In genomic region chr13:58588655-58589516, GRCm38 (mm10) we compare ENCODE assay signal across 8 mouse cellular contexts. TPM values are rescaled to one million over a fixed set of nuclear protein-coding genes. Genes with fewer than 3 reads are reported as not detected.
DNase-seq lines count a peak whose midpoint lies in the region; ATAC-seq and TF ChIP-seq lines count a peak whose summit lies in the region.

No protein-coding gene starts in this region.

- peak overlapping the region; percentile 39; the same call in 1 of the 2 replicates for H3K27ac ChIP-seq in heart, embryonic 10.5 days
- no peak overlapping the region for H3K27ac ChIP-seq in hindbrain, postnatal 0 days
- H3K27ac ChIP-seq in liver, embryonic 16.5 days (ENCODE audit: low read length) = no peak overlapping the region
- no peak overlapping the region for H3K27ac ChIP-seq in stomach, embryonic 15.5 days

- intact Hi-C loops in heart, postnatal 36 days (cut with DNase I) = loop anchor here (1.0 to 10.0 kb wide), 2 partner anchors 301 to 404 kb away; no protein-coding TSS in a partner anchor

- no peaks in the 10 kb centered on the region for H3K36me3 ChIP-seq in heart, embryonic 10.5 days
- no peaks in the 10 kb centered on the region for H3K36me3 ChIP-seq in hindbrain, postnatal 0 days (ENCODE audit: insufficient read depth, low read length)
- no peaks in the 10 kb centered on the region for H3K36me3 ChIP-seq in liver, embryonic 16.5 days (ENCODE audit: control insufficient read depth, insufficient read depth)
- H3K36me3 ChIP-seq in stomach, embryonic 15.5 days = no peaks in the 10 kb centered on the region

- no peak overlapping the region for H3K9ac ChIP-seq in hindbrain, postnatal 0 days (replicated peaks; ENCODE audit: low read length)
- H3K9ac ChIP-seq in liver, embryonic 16.5 days (ENCODE audit: low read depth, low read length) = no peak overlapping the region
- H3K9ac ChIP-seq in stomach, embryonic 15.5 days = no peak overlapping the region

- peak overlapping the region; percentile 33 for H3K4me2 ChIP-seq in hindbrain, postnatal 0 days (ENCODE audit: low read depth, low read length)
- 0 out of 2 replicates have a peak overlapping the region, but pooled peaks have one; percentile 18 for H3K4me2 ChIP-seq in liver, embryonic 16.5 days (ENCODE audit: low read depth, low read length)
- H3K4me2 ChIP-seq in stomach, embryonic 15.5 days = peak overlapping the region; percentile 46

- 47% methylated on average over 15 of the region's 15 CpGs for WGBS in heart, embryonic 10.5 days
- 50% methylated on average over 15 of the region's 15 CpGs for WGBS in hindbrain, postnatal 0 days
- 53% methylated on average over 15 of the region's 15 CpGs for WGBS in liver, embryonic 16.5 days (ENCODE audit: insufficient replicate concordance)
- WGBS in stomach, embryonic 15.5 days = 51% methylated on average over 15 of the region's 15 CpGs

- DNase-seq in heart, embryonic 10.5 days (ENCODE audit: low spot score) = no peak
- DNase-seq in heart, postnatal 36 days = no peak
- peak; percentile 21 for DNase-seq in adipocyte (ENCODE audit: low spot score)
- DNase-seq in hindbrain, postnatal 0 days (ENCODE audit: low spot score) = peak; percentile 35
- no peak for DNase-seq in spleen, postnatal 4 days (ENCODE audit: low spot score in 2 of 2)
- DNase-seq in spleen, postnatal 36 days (ENCODE audit: low spot score in 2 of 2) = no peak

- no peaks in the 10 kb centered on the region for H3K9me3 ChIP-seq in heart, embryonic 10.5 days
- no peaks in the 10 kb centered on the region for H3K9me3 ChIP-seq in hindbrain, postnatal 0 days (ENCODE audit: low read length)
- H3K9me3 ChIP-seq in liver, embryonic 16.5 days (replicated peaks; ENCODE audit: control insufficient read depth, low read length) = no peaks in the 10 kb centered on the region
- H3K9me3 ChIP-seq in stomach, embryonic 15.5 days = no peaks in the 10 kb centered on the region

- no peaks in the 10 kb centered on the region for H3K27me3 ChIP-seq in heart, embryonic 10.5 days (ENCODE audit: insufficient read depth, poor library complexity, severe bottlenecking)
- no peaks in the 10 kb centered on the region for H3K27me3 ChIP-seq in hindbrain, postnatal 0 days (ENCODE audit: insufficient read depth, low read length)
- H3K27me3 ChIP-seq in liver, embryonic 16.5 days (ENCODE audit: control insufficient read depth, insufficient read depth, low read depth, low read length) = no peaks in the 10 kb centered on the region
- H3K27me3 ChIP-seq in stomach, embryonic 15.5 days (replicated peaks) = no peaks in the 10 kb centered on the region

- TF ChIP-seq CTCF in hindbrain, postnatal 0 days (IDR thresholded peaks at IDR 0.05; ENCODE audit: low read depth) = no peak

- H3K4me3 ChIP-seq in heart, embryonic 10.5 days = peak overlapping the region; percentile 42
- no peak overlapping the region for H3K4me3 ChIP-seq in hindbrain, postnatal 0 days (ENCODE audit: low read length)
- H3K4me3 ChIP-seq in liver, embryonic 16.5 days (ENCODE audit: low read depth, low read length) = no peak overlapping the region
- H3K4me3 ChIP-seq in stomach, embryonic 15.5 days (replicated peaks) = peak overlapping the region; percentile 11; the same call in 1 of the 2 replicates

- peak; percentile 45 for ATAC-seq in hindbrain, postnatal 0 days
- no peak for ATAC-seq in liver, embryonic 16.5 days (ENCODE audit: low read depth)
- ATAC-seq in stomach, embryonic 15.5 days (ENCODE audit: insufficient read depth, low FRiP score, low read depth) = peak; percentile 21; the same call in 1 of the 2 replicates

- peaks cover 13% of the 10 kb centered on the region; the same call in 1 of the 2 replicates for H3K4me1 ChIP-seq in heart, embryonic 10.5 days
- H3K4me1 ChIP-seq in hindbrain, postnatal 0 days (ENCODE audit: insufficient read depth, low read length) = no peaks in the 10 kb centered on the region
- no peaks in the 10 kb centered on the region for H3K4me1 ChIP-seq in liver, embryonic 16.5 days (ENCODE audit: control insufficient read depth, low read depth, low read length)
- peaks cover 2% of the 10 kb centered on the region; the same call in 1 of the 2 replicates for H3K4me1 ChIP-seq in stomach, embryonic 15.5 days

RNA-seq across cellular contexts. Expression of gene Slc28a3, which starts 21.8 kb away (rescaled TPM):
- 0.05 TPM in 1 of 2 replicates, not detected in the other for polyA plus RNA-seq in heart, embryonic 10.5 days (2016; fragmentation: Nextera tagmentation; extraction: Ambion mirVana)
- not detected for total RNA-seq in heart, postnatal 36 days (2021)
- total RNA-seq in hindbrain, postnatal 0 days (2014; rRNA removed) = 0.58 TPM in 1 of 2 replicates, not detected in the other
- 0.25 and 0.33 TPM in 2 replicates for polyA plus RNA-seq in hindbrain, postnatal 0 days (2015; fragmentation: Nextera tagmentation; extraction: Ambion mirVana)
- 0.01 TPM in 1 of 2 replicates, not detected in the other for polyA plus RNA-seq in liver, embryonic 16.5 days (2015; fragmentation: Nextera tagmentation; extraction: Ambion mirVana)
- polyA plus RNA-seq in stomach, embryonic 15.5 days (2015; fragmentation: Nextera tagmentation; extraction: Ambion mirVana) = 1.6 and 2.6 TPM in 2 replicates

Comparison
In these comparisons a context has a peak if more than half of its experiments do, and no peak if none do; other contexts are left out.
1. DNase-seq: peak in adipocyte (single experiment) and hindbrain, postnatal 0 days (single experiment); none in heart, embryonic 10.5 days (single experiment), heart, postnatal 36 days (0 of 2), spleen, postnatal 4 days (0 of 2) and spleen, postnatal 36 days (0 of 2).
2. H3K4me3 ChIP-seq: peak in heart, embryonic 10.5 days (single experiment) and stomach, embryonic 15.5 days (single experiment); none in hindbrain, postnatal 0 days (single experiment) and liver, embryonic 16.5 days (single experiment).
3. Peak in every context shown above with its lines, with median percentiles within 50 percentile points of each other: H3K4me2 ChIP-seq.